Mouse (Mus musculus): ENCODE measurements around the gene Cpsf7.

Cpsf7 gene

DNA sequence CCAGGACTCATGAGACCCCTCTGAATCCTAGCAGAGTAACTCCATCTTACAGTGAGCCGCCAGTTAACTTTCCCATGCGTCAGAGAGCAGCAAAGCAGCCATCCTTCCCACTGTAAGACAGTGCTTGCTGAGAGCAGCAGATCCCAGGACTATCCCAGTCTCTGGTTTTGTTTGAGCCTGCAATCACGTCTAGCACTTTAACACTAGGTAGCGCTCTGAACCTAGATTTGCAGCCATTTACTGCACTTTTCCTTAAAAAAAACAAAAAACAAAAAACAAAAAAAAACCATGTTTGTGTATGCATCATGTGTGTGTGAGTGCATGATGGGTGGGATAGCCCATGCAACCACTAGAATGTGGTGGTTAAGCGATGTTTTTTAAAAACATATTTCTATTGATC, 35.0 kb downstream of the Cpsf7 start:
- in situ Hi-C loops (cut with MseI, MboI), result loop anchor here (5.0 kb wide), 1 partner anchor 42 kb away; no protein-coding TSS in a partner anchor

GRCm38 (mm10) chr19:10561558-10562314, 36.7 kb downstream of the Cpsf7 start:
- in situ Hi-C loops (cut with MseI, MboI), result loop anchor here (5.0 kb wide), 1 partner anchor 41 kb away; no protein-coding TSS in a partner anchor

DNA sequence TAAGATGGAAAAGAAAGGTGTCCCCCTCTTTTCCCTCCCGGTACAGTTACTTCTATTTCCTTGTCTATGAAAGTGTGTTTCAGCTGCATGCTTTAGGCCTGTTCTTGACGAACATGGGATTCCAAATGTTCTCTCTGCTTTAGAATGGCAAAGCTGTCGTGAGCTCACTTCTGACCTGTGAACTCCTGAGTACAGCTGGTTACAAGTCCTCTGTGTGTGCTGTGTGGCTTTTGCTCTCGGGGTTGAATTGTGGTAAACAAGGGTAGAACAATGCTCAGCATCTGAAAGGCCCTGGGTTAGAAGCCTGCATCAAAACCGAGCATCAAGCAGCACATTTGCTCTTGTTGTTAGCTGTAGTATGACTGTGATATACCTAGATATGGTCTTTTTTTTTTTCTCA, 37.3 kb downstream of the Cpsf7 start:
- in situ Hi-C loops (cut with MseI, MboI), result loop anchor here (5.0 kb wide), 1 partner anchor 40 kb away; no protein-coding TSS in a partner anchor

DNA sequence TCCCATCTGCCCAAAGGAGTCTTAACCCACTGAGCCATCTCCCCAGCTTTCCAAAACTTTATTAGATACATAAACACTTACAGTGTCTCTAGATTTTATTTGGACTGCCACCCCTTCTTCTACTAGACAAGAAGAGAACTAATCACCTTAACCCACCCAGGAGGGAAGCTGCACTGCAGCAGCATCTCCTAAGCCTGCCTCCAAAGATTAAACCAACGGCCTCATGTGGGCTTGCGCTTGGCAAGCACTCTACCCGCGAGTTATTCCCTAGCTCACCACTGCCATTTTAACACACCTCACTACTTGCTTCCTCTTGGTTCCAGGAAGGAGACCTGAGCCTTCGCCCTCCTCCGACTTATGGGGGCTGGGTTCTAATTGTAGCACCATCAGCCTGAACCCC, 39.2 kb downstream of the Cpsf7 start:
- in situ Hi-C loops (cut with MseI, MboI), result loop anchor here (5.0 kb wide), 1 partner anchor 38 kb away; no protein-coding TSS in a partner anchor

DNA sequence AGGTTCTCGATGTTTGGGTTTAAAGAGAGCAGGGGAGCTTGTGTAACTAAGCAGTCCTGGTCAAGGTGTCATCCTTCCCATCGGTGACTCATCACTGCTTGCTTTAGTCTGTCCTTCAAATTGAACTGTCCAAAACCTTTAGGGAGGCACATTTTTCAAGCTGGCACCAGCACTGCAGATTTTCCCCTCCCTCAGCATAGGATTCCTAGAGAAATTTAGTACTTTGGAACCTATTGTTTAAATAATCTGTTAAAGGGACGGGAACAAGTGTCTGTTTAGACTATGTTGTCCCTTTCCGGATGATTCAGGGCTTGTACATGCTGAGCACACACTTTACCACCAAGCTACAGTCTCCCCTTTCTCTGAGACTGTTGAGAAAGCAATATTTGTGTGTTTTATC, 40.2 kb downstream of the Cpsf7 start:
- in situ Hi-C loops (cut with MseI, MboI), result no loop called here

DNA sequence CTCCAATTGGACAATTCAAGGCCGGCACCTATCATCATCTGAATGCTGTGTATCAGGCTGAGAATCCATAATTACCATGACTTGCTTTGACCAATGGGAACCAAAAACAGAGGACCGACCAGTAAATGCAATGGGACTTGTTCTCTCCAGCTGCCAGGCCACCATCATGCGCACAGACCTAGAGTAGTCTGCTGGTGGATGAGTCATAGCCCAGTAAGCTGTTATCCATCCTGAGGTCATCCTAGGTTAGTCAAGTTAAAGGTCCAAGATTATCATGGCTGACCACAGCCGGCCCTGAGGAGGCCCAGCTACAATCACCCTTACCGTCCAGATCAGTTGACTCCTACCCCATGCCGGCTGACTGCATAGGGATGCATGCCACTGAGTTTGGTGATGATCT, 44.6 kb downstream of the Cpsf7 start:
- in situ Hi-C loops (cut with MseI, MboI), result no loop called here

GRCm38 (mm10) chr19:10576690-10577561, 51.9 kb downstream of the Cpsf7 start, which contains the start of the genes Cyb561a3 and Tmem138:
Gene Cyb561a3, plus strand, starts transcription at chr19:10577172.
Gene Tmem138, minus strand, starts transcription at chr19:10577362.
- in situ Hi-C loops (cut with MseI, MboI), result no loop called here

DNA sequence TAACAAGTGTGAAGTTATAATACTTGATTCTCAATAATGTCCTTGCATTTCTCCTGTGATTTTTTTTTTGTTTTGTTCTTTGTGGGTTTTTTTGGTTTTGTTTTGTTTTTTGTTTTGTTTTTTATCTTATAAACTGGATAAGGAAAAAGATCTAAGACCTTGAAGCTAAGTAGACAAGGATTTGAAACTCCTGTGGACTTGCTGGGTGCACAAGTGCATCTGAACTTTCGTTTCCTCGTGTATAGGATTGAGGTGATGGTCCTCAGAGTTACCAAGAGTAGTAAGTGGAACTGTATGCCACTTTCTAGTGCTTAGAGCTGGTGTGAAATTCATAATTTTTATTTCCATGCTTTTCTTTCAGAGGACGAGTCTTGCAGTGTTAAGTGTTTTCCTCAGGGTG, 55.0 kb downstream of the Cpsf7 start:
- in situ Hi-C loops (cut with MseI, MboI), result no loop called here

GRCm38 (mm10) chr19:10580761-10581160, 55.7 kb downstream of the Cpsf7 start:
- in situ Hi-C loops (cut with MseI, MboI), result no loop called here

- in situ Hi-C loops (cut with MseI, MboI), result no loop called here
These were observed 56.9 kb downstream of the Cpsf7 start for GRCm38 (mm10) chr19:10581984-10582383.

GRCm38 (mm10) chr19:10583550-10584146, 58.6 kb downstream of the Cpsf7 start:
- in situ Hi-C loops (cut with MseI, MboI), result no loop called here

DNA sequence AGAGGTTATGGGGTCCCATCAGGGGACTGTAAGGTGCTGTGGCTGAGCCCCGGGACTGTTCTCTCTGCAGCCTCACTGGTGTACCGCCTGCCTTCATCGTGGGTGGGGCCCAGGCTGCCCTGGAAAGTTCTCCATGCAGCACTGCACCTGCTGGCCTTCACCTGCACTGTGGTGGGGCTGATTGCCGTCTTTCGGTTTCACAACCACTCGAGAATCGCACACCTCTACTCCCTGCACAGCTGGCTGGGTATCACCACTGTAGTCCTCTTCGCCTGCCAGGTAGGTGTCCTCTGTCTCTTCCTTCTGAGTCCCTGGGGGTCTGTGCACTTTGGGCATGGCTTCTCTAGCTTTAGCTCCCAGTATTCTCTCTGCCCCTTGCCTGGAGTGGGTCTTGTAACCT, 60.0 kb downstream of the Cpsf7 start:
- in situ Hi-C loops (cut with MseI, MboI), result no loop called here

- in situ Hi-C loops (cut with MseI, MboI), result no loop called here
These were observed 62.2 kb downstream of the Cpsf7 start for GRCm38 (mm10) chr19:10587231-10587630.

DNA sequence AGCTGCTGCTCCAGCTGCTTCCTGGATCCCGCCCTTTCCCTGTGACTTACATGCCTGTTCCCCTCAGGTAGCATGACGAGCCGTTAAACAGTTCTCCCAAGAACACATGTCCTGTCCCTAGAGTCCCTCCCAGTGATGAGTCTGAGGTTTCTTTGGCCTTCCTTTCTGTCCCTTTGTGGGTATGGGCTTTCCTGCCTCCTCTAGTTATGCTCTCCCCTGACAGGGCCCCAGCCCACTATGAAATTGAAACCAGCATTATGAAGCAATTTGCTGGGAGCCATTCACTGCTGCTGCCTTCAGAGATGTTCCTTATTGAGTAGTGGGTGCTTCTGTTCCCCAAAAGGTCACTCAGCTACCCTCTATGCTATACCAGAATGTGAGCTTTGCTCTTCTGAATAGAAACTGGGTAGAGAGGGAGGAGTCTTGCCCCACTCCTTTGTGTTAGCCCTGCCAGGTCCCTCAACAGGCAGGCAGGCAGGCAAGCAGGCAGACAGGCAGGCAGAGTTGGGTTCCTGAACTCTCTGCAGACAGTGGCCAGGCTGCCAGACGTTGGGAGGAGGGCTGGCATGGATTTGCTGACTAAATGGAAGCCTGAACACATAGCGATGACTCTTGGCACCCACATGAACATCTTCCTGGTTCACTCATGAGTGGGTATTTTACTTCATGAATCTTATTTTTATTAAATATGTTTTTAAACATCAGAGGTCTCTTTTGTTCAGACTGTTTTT, 64.2 kb downstream of the Cpsf7 start:
- in situ Hi-C loops (cut with MseI, MboI), result no loop called here

DNA sequence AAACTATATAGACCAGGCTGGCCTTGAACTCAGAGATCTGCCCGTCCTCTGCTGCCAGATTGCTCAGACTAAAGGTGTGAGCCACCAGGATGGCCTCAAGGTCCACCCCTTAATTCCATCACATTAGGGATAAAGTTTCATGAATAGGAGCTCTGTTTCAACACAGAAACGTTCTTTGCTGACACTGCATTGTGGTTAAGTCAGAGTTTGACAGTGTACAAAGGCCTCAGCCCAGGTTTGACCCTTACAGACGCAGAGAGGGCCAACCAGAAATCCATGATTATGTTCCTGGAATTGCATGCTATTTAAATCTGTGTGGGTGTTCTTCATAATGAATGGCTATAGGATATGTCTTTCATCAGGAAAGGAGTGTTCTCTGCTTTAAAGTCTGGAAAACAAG, 65.2 kb downstream of the Cpsf7 start:
- in situ Hi-C loops (cut with MseI, MboI), result no loop called here

DNA sequence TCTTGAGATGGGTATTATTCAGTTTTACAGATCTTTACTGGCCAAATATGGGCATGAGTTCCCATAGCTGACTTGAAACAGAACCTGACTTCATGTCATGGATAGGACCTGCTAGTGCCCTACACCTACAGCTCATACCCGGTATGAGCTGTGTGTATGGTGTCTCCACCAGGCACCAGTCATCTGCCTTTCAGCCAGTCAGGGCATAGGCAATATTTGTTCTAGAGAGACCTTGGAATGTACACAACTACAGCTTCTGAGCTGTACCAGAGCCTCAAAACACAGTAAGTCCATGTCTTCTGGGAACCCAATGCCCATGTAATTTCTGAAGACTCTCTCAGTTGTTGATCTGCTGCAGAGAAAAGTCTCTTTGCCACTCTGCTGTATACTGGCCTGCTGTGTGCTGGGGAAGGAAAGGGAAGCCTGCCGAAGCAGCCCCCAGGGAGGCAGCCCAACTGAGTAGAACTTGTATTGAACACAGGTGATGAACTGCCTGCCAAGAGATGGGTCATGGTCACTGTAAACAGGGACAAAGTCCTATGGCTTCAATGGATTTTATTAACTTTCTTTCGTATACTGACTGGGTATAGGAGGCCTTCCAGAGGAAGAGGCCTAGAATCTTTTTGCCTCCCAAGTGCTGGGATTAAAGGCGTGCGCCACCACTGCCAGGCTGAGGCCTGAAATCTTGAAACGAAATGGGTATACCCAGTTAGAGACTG, 66.8 kb downstream of the Cpsf7 start:
- in situ Hi-C loops (cut with MseI, MboI), result no loop called here
